Mouse (Mus musculus) gastrocnemius, postnatal 36 days (tissue): ENCODE measurements at regions not wholly inside any gene's neighbourhood (a gene's known extent, or its start where the extent isn't known, plus 50 kb on each side); places are given as distances from the start of the nearest gene placed in this dataset.
"Not testable (repeated sequence)": the region's sequence is repeated elsewhere in the genome, so short reads cannot be mapped to it uniquely, and the experiment has no call there.

Experiments
- DNase-seq, 2 experiments: peaks; one replicate each; pipeline ENCODE4 v3.0.0; 2022
- intact Hi-C: fragments of 180-260 bp; cut with DNase I; formaldehyde crosslinking; loops from one replicate; pipeline ENCODE4 v1.15.1; 2025

- intact Hi-C loops, result no loop called here
- DNase-seq, result peak; percentile 61 to 67
Observed at GRCm38 (mm10) chr17:79543907-79544522, 67.6 kb upstream of the Rmdn2 start.

- no peak for DNase-seq
- intact Hi-C loops, result no loop called here
Observed at GRCm38 (mm10) chr17:79545878-79546277, 65.8 kb upstream of the Rmdn2 start.

- intact Hi-C loops, result no loop called here
- no peak for DNase-seq
Observed at GRCm38 (mm10) chr17:79547075-79547474, 64.6 kb upstream of the Rmdn2 start.

GRCm38 (mm10) chr17:79547524-79547923 is 64.1 kb upstream of the Rmdn2 start:
- no peak for DNase-seq
- intact Hi-C loops, result no loop called here

- intact Hi-C loops, DNase-seq: not testable (repeated sequence)
Observed at GRCm38 (mm10) chr17:79550409-79550808, 61.3 kb upstream of the Rmdn2 start.

GRCm38 (mm10) chr17:79553850-79554249 is 57.8 kb upstream of the Rmdn2 start:
- no peak for DNase-seq
- intact Hi-C loops, result no loop called here

GRCm38 (mm10) chr17:79555593-79555992 is 56.1 kb upstream of the Rmdn2 start:
- no peak for DNase-seq
- intact Hi-C loops, result no loop called here
